Mouse (Mus musculus) intestine, embryonic 15.5 days (tissue): ENCODE data around the gene Ski. TPM values are rescaled to one million over a fixed set of nuclear protein-coding genes. Genes with fewer than 3 reads are reported as not detected.
A peak's percentile ranks its signal among the peaks of the same experiment; 100 is the strongest.
"Not testable (repeated sequence)": the region's sequence is repeated elsewhere in the genome, so short reads cannot be mapped to it uniquely, and the experiment has no call there.

ENCODE experiments used
- ATAC-seq: fragments of 200-750 bp; cut with Nextera tagmentation; 2 replicates; pipeline ENCODE4 v1.8.0; 2017; ENCODE audit warnings: moderate TSS enrichment, moderate library complexity
- H3K27ac ChIP-seq: fragments of 300-500 bp; sonication (generic); 2 replicates; pipeline ENCODE4 v1.5.1; 2015; ENCODE audit warnings: mild to moderate bottlenecking, inconsistent platforms
- H3K27me3 ChIP-seq: fragments of 300-500 bp; sonication (generic); replicated peaks from 2 replicates; pipeline ENCODE4 v1.6.1; 2015; ENCODE audit warnings: inconsistent platforms
- H3K36me3 ChIP-seq: fragments of 300-500 bp; sonication (generic); 2 replicates; pipeline ENCODE4 v1.6.1; 2015; ENCODE audit warnings: inconsistent platforms
- H3K4me1 ChIP-seq: fragments of 300-500 bp; sonication (generic); replicated peaks from 2 replicates; pipeline ENCODE4 v1.6.1; 2015; ENCODE audit warnings: inconsistent platforms
- H3K4me2 ChIP-seq: fragments of 300-500 bp; sonication (generic); replicated peaks from 2 replicates; pipeline ENCODE4 v1.6.1; 2015; ENCODE audit warnings: mild to moderate bottlenecking, inconsistent platforms
- H3K4me3 ChIP-seq: fragments of 300-500 bp; sonication (generic); replicated peaks from 2 replicates; pipeline ENCODE4 v1.5.1; 2015; ENCODE audit warnings: inconsistent platforms
- H3K9ac ChIP-seq: fragments of 300-500 bp; sonication (generic); 2 replicates; pipeline ENCODE4 v1.6.1; 2015; ENCODE audit warnings: inconsistent platforms
- H3K9me3 ChIP-seq: fragments of 300-500 bp; sonication (generic); 2 replicates; pipeline ENCODE4 v1.6.1; 2016; ENCODE audit warnings: inconsistent platforms
- WGBS: fragments of 180-500 bp; shearing (Covaris S2); methylation state at CpG from one replicate; pipeline ENCODE4 v1.1.7; 2015; 5-methylcytosine and 5-hydroxymethylcytosine counted together
- polyA plus RNA-seq: library from polyadenylated mRNA; unstranded; fragments of >200 nt; fragmentation: Nextera tagmentation; extraction: Ambion mirVana; gene quantifications from 2 replicates; pipeline ENCODE4 v1.2.1, GENCODE M21; 2015

Ski gene
- 13.3 and 13.8 TPM in 2 replicates for polyA plus RNA-seq

DNA sequence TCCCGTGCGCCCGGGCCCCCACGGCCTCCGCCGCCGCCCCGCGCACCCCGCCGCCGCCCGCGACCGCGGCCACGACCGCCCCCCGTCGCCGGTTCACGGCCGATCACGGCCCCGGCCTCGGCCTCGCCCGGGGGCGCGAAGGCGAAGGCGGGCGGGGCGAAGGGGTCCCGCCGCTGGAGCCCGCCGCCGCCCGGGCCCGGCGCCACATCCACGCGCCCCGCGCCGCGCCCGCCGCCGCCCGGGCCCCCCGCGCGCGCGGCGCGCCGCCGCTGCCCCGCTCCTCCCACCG is at the start of gene Ski:
Gene Ski (minus strand): TSS at position 41 of the 289 bp plus-strand sequence.
- ATAC-seq: no peak
- WGBS: under 1% methylated on average over 44 of the region's 63 CpGs
- peaks cover 31% of the 10 kb centered on the region for H3K4me1 ChIP-seq
- H3K36me3 ChIP-seq: no peaks in the 10 kb centered on the region
- peak within 1 kb of the TSS; percentile 80 for H3K4me3 ChIP-seq
- peak within 1 kb of the TSS; percentile 95 for H3K9ac ChIP-seq
- H3K4me2 ChIP-seq: peak within 1 kb of the TSS; percentile 91
- H3K27me3 ChIP-seq: no peaks in the 10 kb centered on the region
- peak within 1 kb of the TSS; percentile 94 for H3K27ac ChIP-seq
- H3K9me3 ChIP-seq: no peaks in the 10 kb centered on the region

DNA sequence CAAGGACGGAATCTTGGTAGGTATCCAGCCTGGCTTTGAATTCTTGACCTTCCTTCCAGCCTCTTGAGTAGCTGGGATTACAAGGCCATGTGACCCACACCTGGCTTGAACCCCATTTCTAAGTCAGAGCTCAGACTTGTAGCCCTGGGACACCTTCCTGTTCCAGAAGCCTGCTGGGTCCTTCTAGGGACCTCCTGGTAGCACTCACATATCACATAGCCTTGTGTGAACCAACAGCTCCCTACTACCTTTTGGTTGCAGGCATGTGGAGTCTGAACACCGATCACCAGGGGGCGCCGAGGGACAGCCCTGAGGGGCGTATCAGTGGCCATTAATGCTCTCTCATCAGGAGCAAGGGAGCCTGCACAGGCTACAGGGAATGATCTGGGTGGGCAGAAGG is 46.0 kb upstream of the Ski start:
- H3K9me3 ChIP-seq: no peaks in the 10 kb centered on the region
- no peak overlapping the region for H3K9ac ChIP-seq
- H3K4me1 ChIP-seq: peaks cover 17% of the 10 kb centered on the region
- H3K27me3 ChIP-seq: no peaks in the 10 kb centered on the region
- peak; percentile 58; the same call in 1 of the 2 replicates for ATAC-seq
- 31% methylated on average over 5 of the region's 5 CpGs for WGBS
- H3K4me2 ChIP-seq: no peak overlapping the region
- no peak overlapping the region for H3K27ac ChIP-seq
- no peaks in the 10 kb centered on the region for H3K36me3 ChIP-seq
- H3K4me3 ChIP-seq: no peak overlapping the region

DNA sequence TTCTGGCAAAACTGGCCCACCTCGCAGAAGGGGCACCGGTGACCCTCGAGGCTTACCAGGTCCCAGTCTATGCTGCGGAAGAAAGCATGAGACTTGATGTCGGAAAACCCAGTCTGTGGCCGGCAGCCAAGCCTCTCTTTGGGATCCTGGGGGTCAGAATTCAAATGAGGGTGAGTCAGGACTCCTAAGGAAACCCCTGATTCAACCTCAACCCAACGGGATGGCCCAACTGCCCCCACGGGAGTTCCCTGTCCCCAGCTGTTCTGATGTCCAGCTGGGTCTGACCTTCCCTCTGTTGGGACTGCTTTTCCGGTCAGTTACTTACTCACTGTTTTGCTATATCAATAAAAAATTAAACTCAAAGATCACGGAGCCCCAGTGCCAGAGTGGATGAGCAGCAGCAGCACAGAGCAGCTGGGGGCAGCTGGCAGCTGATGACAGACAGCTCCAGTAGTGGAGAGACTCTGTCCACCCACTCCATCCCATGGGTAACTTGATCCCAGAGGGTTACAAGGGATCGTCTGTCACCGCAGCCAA is 45.3 kb upstream of the Ski start:
- 0 out of 2 replicates have a peak overlapping the region, but pooled peaks have one; percentile 13 for H3K4me2 ChIP-seq
- no peaks in the 10 kb centered on the region for H3K9me3 ChIP-seq
- H3K27ac ChIP-seq: peak overlapping the region; percentile 73
- no peaks in the 10 kb centered on the region for H3K36me3 ChIP-seq
- H3K27me3 ChIP-seq: no peaks in the 10 kb centered on the region
- peaks cover 17% of the 10 kb centered on the region for H3K4me1 ChIP-seq
- no peak overlapping the region for H3K4me3 ChIP-seq
- peak; percentile 52; the same call in 1 of the 2 replicates for ATAC-seq
- WGBS: 48% methylated on average over 12 of the region's 12 CpGs
- H3K9ac ChIP-seq: no peak overlapping the region

DNA sequence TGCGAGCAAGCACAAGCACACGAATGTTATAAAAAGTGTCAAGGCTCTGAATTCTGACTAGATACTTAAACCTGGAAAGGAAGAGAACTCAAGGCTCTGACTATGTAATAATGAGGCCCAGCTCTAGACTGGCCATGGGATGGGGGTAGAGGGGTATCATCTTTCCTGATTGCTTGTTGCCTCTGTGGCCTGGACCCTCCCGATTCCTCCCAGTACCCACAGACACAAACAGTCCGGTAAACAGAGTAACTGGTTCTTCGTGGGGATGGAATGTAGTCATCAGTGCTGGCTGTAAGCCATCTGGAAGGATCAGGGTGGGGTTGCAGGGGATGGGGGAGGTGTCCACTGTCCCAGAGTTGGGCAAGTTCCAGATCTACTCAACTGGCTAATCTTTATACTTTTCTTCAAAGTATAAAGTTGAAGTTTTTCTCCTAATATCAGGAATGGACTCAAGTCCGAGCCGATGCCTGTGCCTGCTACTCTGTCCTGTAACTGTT is 44.7 kb upstream of the Ski start:
- H3K9me3 ChIP-seq: no peaks in the 10 kb centered on the region
- no peaks in the 10 kb centered on the region for H3K36me3 ChIP-seq
- H3K4me3 ChIP-seq: no peak overlapping the region
- H3K4me2 ChIP-seq: 0 out of 2 replicates have a peak overlapping the region, but pooled peaks have one; percentile 6
- H3K9ac ChIP-seq: no peak overlapping the region
- H3K27ac ChIP-seq: peak overlapping the region; percentile 73
- no peaks in the 10 kb centered on the region for H3K27me3 ChIP-seq
- WGBS: 52% methylated on average over 7 of the region's 7 CpGs
- ATAC-seq: no peak
- H3K4me1 ChIP-seq: peaks cover 17% of the 10 kb centered on the region

DNA sequence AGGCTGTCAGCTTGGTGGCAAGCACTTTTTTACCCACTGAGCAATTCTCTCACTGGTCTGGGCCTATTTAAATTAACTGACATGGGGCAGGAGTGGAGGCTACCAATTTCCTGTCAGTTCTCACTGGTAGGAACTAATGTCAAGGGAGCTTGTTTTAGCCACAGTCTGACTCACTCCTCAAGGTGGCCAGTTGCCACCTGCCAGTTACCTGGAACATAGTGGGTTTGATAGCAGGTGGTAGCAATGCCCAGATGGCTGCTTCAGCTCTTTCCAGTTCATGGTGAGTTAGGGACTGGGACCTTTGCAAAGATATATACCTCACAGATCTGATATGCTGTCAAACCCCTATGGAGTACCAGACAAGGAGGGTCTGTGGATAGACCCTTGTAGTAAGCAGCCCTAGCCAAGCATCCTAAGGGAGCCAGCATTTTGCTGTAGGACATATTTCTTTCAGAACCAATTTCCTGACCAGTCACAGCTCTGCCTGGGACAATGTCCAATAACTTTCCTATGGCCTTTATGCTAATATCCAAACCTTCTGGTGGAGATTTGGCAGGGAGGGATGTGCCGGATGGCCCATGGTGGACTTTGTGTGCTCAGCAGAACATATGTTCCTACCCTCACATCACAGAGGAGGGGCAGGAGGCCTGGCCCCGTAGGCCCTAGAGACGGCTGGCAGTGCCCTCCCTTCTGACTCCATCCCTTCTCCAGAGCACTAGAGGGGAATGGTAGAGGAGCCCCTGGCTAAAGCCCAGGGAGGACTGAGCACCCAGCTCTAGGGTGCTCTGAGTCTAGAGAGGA is 42.3 kb upstream of the Ski start:
- H3K36me3 ChIP-seq: no peaks in the 10 kb centered on the region
- 91% methylated on average over 3 of the region's 3 CpGs for WGBS
- no peak for ATAC-seq
- no peak overlapping the region for H3K9ac ChIP-seq
- H3K4me2 ChIP-seq: no peak overlapping the region
- H3K4me3 ChIP-seq: no peak overlapping the region
- no peak overlapping the region for H3K27ac ChIP-seq
- no peaks in the 10 kb centered on the region for H3K27me3 ChIP-seq
- H3K9me3 ChIP-seq: no peaks in the 10 kb centered on the region
- peaks cover 17% of the 10 kb centered on the region for H3K4me1 ChIP-seq

DNA sequence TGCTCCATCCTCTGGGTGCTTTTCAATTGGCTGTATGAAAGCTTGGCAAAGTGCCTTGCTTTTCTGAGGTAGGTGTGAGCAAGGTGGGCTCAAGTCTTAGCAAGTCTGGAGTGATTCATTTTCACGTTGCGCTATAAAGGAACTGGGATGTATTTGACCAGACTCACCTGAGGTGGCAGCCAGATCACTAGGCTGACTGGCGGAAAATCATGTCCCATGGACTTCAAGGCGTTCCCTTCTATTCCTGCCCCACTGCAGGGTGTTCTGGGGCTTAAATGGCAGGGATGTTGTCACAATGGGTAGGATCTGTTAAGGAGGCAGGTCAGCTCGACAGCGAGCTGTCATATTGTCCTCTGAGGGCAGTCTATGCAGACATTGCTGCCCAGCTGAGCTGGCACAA is 29.9 kb upstream of the Ski start:
- Histone ChIP-seq H3K4me1 (peaks cover 20% of the 10 kb centered on the region), H3K9ac (no peak overlapping the region; the same call in 1 of the 2 replicates), H3K36me3 (no peaks in the 10 kb centered on the region), H3K27me3 (no peaks in the 10 kb centered on the region), H3K4me2 (no peak overlapping the region), H3K9me3 (no peaks in the 10 kb centered on the region), H3K27ac (no peak overlapping the region), H3K4me3 (no peak overlapping the region)
- no peak for ATAC-seq
- WGBS: 94% methylated on average over 6 of the region's 6 CpGs

DNA sequence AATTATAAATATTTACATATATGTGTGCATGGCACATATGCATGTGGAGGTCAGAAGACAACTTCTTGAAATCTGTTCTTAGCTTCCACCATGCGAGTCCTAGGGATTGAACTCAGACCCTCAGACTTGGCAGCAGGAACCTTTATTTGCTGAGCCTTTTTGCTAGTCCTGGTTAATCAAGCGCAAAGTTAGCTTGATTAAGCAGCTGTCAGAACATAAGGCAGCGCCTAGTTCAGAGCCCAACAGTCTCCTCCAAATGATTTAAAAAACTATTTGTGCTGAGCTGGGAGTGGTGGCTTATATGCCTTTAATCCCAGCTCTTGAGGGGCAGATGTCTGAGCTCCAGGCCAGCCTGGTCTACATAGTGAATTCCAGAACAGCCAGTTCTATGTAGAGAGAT is 28.8 kb upstream of the Ski start:
- H3K4me3 ChIP-seq: 0 out of 2 replicates have a peak overlapping the region, but pooled peaks have one; percentile 62
- 61% methylated on average over 3 of the region's 3 CpGs for WGBS
- 0 out of 2 replicates have a peak overlapping the region, but pooled peaks have one; percentile 99 for H3K27ac ChIP-seq
- no peaks in the 10 kb centered on the region for H3K36me3 ChIP-seq
- peak overlapping the region; percentile 92 for H3K4me2 ChIP-seq
- ATAC-seq: no peak
- no peaks in the 10 kb centered on the region for H3K9me3 ChIP-seq
- H3K4me1 ChIP-seq: peaks cover 20% of the 10 kb centered on the region
- no peaks in the 10 kb centered on the region for H3K27me3 ChIP-seq
- no peak overlapping the region for H3K9ac ChIP-seq

DNA sequence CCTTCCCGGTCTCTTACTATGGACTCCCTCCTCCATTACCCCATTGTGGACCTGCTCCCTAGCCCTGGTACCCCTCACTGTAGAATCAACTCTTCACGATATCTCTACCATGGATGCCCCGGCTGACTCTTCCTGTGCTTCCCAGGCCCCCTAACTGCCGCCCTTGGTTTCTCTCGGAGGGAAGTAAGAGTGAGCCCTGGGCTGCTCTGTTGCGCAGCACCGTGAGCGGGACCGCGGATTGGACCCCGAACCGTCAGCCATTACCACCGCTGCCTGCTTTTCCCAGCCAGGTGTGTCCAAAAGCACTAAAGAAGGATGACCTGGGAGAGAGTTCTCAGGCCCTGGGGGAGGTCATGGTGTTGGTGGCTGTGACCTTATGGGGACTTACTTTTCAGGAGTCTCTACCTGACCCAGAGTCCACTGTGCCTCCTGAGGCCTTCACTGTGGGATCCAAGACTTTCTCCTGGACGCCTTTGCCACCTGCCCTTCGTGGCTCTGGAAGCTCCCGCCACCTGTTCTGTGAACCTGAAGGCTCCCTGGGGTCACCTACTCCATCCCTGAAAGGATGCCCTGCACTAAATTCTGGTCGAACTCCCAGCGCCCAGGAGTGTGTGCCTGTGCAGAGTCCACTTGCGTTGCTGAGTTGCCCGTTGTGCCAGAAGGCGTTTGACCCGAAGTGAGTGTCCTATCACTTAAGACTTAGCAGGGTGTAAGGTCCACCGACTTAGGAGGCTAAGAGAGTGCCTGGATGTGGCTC is 28.1 kb upstream of the Ski start:
- Histone ChIP-seq H3K4me2 (peak overlapping the region; percentile 92), H3K4me3 (peak overlapping the region; percentile 62), H3K9me3 (no peaks in the 10 kb centered on the region), H3K4me1 (peaks cover 20% of the 10 kb centered on the region), H3K9ac (peak overlapping the region; percentile 70), H3K36me3 (no peaks in the 10 kb centered on the region), H3K27me3 (no peaks in the 10 kb centered on the region), H3K27ac (peak overlapping the region; percentile 99)
- ATAC-seq: peak; percentile 31
- WGBS: 9% methylated on average over 23 of the region's 23 CpGs

DNA sequence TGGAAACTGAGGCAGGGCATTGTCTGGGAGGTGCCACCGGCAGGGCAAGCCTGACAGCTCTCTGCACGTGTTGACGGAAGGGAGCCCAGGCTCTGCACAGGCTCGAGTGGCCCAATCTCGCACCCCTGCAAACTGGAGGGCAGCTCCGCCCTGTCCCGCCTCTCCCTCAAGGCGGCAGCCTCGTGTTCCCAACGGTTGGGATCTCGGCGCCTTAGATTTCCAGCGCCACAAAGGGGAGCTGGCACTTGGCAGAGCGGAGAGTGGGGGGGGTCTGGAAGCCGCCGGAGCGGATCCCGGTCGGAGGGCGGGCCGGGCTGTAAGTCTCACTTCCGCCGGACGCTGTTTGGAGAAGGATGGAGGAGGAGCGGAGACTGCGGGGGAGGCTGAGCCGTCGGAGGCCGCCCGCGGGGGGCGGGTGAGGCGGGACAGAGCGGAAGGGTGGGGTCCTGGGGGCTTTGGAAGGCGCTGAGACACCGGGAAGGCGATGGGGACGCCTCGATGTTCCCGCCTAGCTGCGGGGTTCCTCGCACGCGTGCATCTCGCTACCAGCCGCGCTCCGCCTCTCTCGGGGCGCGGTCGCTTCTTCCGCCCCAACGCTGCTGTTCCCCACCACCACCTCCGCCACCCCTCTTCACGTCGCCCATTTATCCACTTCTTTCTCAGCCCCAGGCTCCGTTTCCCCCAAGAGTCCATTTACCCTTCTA is 27.4 kb upstream of the Ski start, which contains the start of gene Faap20:
Gene Faap20 (plus strand): TSS at position 155 of the 704 bp plus-strand sequence.
- peak; percentile 93 for ATAC-seq
- under 1% methylated on average over 57 of the region's 58 CpGs for WGBS
- H3K4me1 ChIP-seq: peaks cover 20% of the 10 kb centered on the region

DNA sequence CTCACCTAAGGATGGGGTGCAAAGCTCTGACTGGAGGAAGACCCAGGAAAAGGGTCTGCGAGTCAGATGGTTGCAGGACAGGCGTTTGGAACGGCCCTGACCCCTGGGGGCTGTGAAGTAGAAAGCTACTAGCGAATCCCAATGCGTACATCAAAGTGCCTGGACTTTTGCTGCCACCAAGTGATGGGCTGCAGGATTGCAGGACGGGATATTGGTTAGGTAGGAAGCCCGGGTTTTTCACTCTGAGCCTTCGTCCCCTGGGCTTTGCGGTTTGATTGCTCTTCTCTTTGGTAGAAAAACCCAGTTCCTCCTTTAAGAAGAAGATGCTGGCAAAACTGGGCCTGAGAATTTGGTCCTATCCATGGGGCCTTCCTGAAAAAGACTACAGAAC is 26.9 kb upstream of the Ski start:
- Histone ChIP-seq H3K4me2 (peak overlapping the region; percentile 92), H3K27me3 (no peaks in the 10 kb centered on the region), H3K9ac (peak overlapping the region; percentile 70), H3K4me3 (peak overlapping the region; percentile 62), H3K4me1 (peaks cover 20% of the 10 kb centered on the region), H3K36me3 (no peaks in the 10 kb centered on the region), H3K9me3 (no peaks in the 10 kb centered on the region), H3K27ac (peak overlapping the region; percentile 99)
- ATAC-seq: peak; percentile 83
- 0% methylated on average over 9 of the region's 9 CpGs for WGBS

More for the DNA sequence above, 27.4 kb upstream of the Ski start, which contains the start of gene Faap20:
- no peaks in the 10 kb centered on the region for H3K36me3 ChIP-seq
- H3K9ac ChIP-seq: peak within 1 kb of the TSS; percentile 70
- peak within 1 kb of the TSS; percentile 92 for H3K4me2 ChIP-seq
- peak within 1 kb of the TSS; percentile 62 for H3K4me3 ChIP-seq
- H3K9me3 ChIP-seq: no peaks in the 10 kb centered on the region
- H3K27me3 ChIP-seq: no peaks in the 10 kb centered on the region
- H3K27ac ChIP-seq: peak within 1 kb of the TSS; percentile 99

DNA sequence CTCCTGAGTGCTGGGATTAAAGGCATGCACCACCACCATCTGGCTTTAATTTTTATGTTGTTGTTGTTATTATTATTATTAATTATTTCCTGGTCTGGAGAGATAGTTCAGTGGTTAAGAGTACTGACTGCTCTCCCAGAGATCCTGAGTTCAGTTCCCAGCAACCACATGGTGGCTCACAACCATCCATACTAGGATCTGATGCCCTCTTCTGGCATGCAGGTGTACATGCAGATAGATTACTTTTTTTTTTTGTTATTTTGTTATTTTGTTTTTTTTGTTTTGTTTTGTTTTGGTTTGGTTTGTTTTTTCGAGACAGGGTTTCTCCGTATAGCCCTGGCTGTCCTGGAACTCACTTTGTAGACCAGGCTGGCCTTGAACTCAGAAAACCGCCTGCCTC is 25.7 kb upstream of the Ski start:
- 90% methylated on average over 3 of the region's 3 CpGs for WGBS
- not testable (repeated sequence) for H3K9ac ChIP-seq, H3K9me3 ChIP-seq, H3K4me2 ChIP-seq, H3K4me3 ChIP-seq, H3K27me3 ChIP-seq, H3K27ac ChIP-seq, H3K36me3 ChIP-seq, ATAC-seq
- H3K4me1 ChIP-seq: peaks cover 20% of the 10 kb centered on the region
